ENCODE assay signal across 8 mouse cellular contexts in genomic region chr7:41632409-41633220, GRCm38 (mm10). TPM values are rescaled to one million over a fixed set of nuclear protein-coding genes. Genes with fewer than 3 reads are reported as not detected.
DNase-seq lines count a peak whose midpoint lies in the region; ATAC-seq and TF ChIP-seq lines count a peak whose summit lies in the region.

Gene Zfp788, plus strand, starts transcription at chr7:41633203.

- TF ChIP-seq CTCF in Patski (IDR thresholded peaks at IDR 0.05), result peak; percentile 82

- CTCF ChIA-PET in Patski (lab: Charles Lee), result interaction anchor here (0.7 to 2.3 kb wide), 6 partner anchors 13 to 133 kb away, joined by 3 to 10 read pairs (median 4); partner anchors contain the start of genes AW146154 and Gm20449

- 2% methylated on average over 27 of the region's 27 CpGs for WGBS in hindbrain, embryonic 13.5 days

- H3K36me3 ChIP-seq in hindbrain, embryonic 13.5 days, result peaks cover 42% of the 10 kb centered on the region

- H3K27me3 ChIP-seq in Patski, result no peaks in the 10 kb centered on the region
- no peaks in the 10 kb centered on the region for H3K27me3 ChIP-seq in hindbrain, embryonic 13.5 days

- peak; percentile 98 for ATAC-seq in Patski
- ATAC-seq in hindbrain, embryonic 13.5 days (ENCODE audit: low FRiP score), result peak; percentile 96

- peak within 1 kb of the TSS; percentile 97 for H3K27ac ChIP-seq in hindbrain, embryonic 13.5 days

- peaks cover 12% of the 10 kb centered on the region for H3K4me1 ChIP-seq in hindbrain, embryonic 13.5 days (replicated peaks)

- H3K9ac ChIP-seq in hindbrain, embryonic 13.5 days, result peak within 1 kb of the TSS; percentile 80

- POLR2A ChIA-PET in Patski (lab: Charles Lee), result no interaction called here

- peak within 1 kb of the TSS; percentile 69 for H3K4me2 ChIP-seq in hindbrain, embryonic 13.5 days

- in situ Hi-C loops in Patski (cut with MboI; ENCODE audit: low pct_unique_long_range_greater_than_20kb), result loop anchor here (5.0 to 25.0 kb wide), 3 partner anchors 135 to 1370 kb away; partner anchors contain the start of genes AW146154 and Gm20449

- peak; percentile 79 for DNase-seq in Patski (ENCODE audit: low read depth, low spot score)
- peak; percentile 92 to 95 for DNase-seq in cerebellum, postnatal 14 days
- peak; percentile 92 to 96 for DNase-seq in frontal cortex, postnatal 14 days (ENCODE audit: low spot score in 2 of 2)
- peak; percentile 82 to 86 for DNase-seq in layer of hippocampus, postnatal 25 days (ENCODE audit: extremely low spot score in 1 of 2, low spot score in 1 of 2)
- peak; percentile 97 for DNase-seq in lung, postnatal 25 days (ENCODE audit: low spot score)
- peak; percentile 93 for DNase-seq in retina, embryonic 14.5 days (ENCODE audit: low spot score)
- DNase-seq in thymus, postnatal 4 days, result peak; percentile 85

- peak within 1 kb of the TSS; percentile 62 for H3K4me3 ChIP-seq in hindbrain, embryonic 13.5 days

- H3K9me3 ChIP-seq in hindbrain, embryonic 13.5 days, result peaks cover 19% of the 10 kb centered on the region

RNA-seq across cellular contexts. Expression of gene Zfp788, which starts in this region (rescaled TPM):
- 12.3 TPM for polyA plus RNA-seq in Patski (2021)
- polyA plus RNA-seq in hindbrain, embryonic 13.5 days (2015; fragmentation: Nextera tagmentation; extraction: Ambion mirVana), result 22.9 and 24.4 TPM in 2 replicates
- total RNA-seq in layer of hippocampus, postnatal 25 days (2021), result 10 to 100 TPM; 33.6 to 35.1 TPM

Comparison
In these comparisons a context has a peak if more than half of its experiments do, and no peak if none do; other contexts are left out.
1. Peak in every context shown above with its lines: DNase-seq, ATAC-seq, H3K4me3 ChIP-seq and H3K27ac ChIP-seq.